In genomic region chr6:41540746-41541145, GRCm38 (mm10) we compare ENCODE assay signal across 20 mouse cellular contexts. TPM values are rescaled to one million over a fixed set of nuclear protein-coding genes. Genes with fewer than 3 reads are reported as not detected.
"Had no signal": no experiment of that assay in that cellular context is flagged by ENCODE, and none has a peak within 500 bp of the region (broad histone marks: within the 10 kb centered on the region; RNA-seq: fewer than 3 reads in every experiment).

No protein-coding gene starts in this region.

- H3K9ac ChIP-seq: limb, embryonic 15.5 days; lung, embryonic 15.5 days; midbrain, embryonic 13.5 days; neural tube, embryonic 15.5 days had no signal

- H3K36me3 ChIP-seq: limb, embryonic 15.5 days; lung, embryonic 15.5 days; midbrain, embryonic 13.5 days; neural tube, embryonic 15.5 days had no signal

- DNase-seq: kidney, adult 11 months; kidney, adult 9 months; kidney, postnatal 36 days; layer of hippocampus, adult 9-11 months; layer of hippocampus, postnatal 36 days; lung, postnatal 14 days; spleen, adult 18-20 months; thymus, postnatal 25 days had no signal

- ATAC-seq: midbrain, embryonic 13.5 days had no signal

- H3K27ac ChIP-seq: kidney, postnatal 0 days; limb, embryonic 15.5 days; lung, embryonic 15.5 days; macrophage; midbrain, embryonic 13.5 days; neural tube, embryonic 15.5 days had no signal

- H3K4me2 ChIP-seq: limb, embryonic 15.5 days; lung, embryonic 15.5 days; midbrain, embryonic 13.5 days; neural tube, embryonic 15.5 days had no signal

- H3K9me3 ChIP-seq: limb, embryonic 15.5 days; lung, embryonic 15.5 days; midbrain, embryonic 13.5 days; neural tube, embryonic 15.5 days had no signal

- H3K4me1 ChIP-seq: lung, embryonic 15.5 days had no signal

- H3K4me3 ChIP-seq: limb, embryonic 15.5 days; lung, embryonic 15.5 days; midbrain, embryonic 13.5 days; neural tube, embryonic 15.5 days had no signal

RNA-seq across cellular contexts. Expression of gene Prss2, which starts 19.2 kb away (rescaled TPM):
- total RNA-seq: layer of hippocampus, adult 18-20 months; layer of hippocampus, postnatal 36 days; left cerebral cortex, adult 8-10 months; left cerebral cortex, postnatal 25 days; midbrain, postnatal 0 days had no signal
- polyA plus RNA-seq: kidney, postnatal 0 days; limb, embryonic 11.5 days; limb, embryonic 15.5 days; lung, embryonic 15.5 days; macrophage; midbrain, embryonic 13.5 days; midbrain, postnatal 0 days; neural tube, embryonic 11.5 days; neural tube, embryonic 15.5 days had no signal
